Comparison of ENCODE assay signal across 19 mouse cellular contexts in genomic region chr12:7662027-7662426, GRCm38 (mm10).
DNase-seq lines count a peak whose midpoint lies in the region; ATAC-seq and TF ChIP-seq lines count a peak whose summit lies in the region.
"Had no signal": no experiment of that assay in that cellular context is flagged by ENCODE, and none has a peak within 500 bp of the region (broad histone marks: within the 10 kb centered on the region; RNA-seq: fewer than 3 reads in every experiment).

No protein-coding gene starts in this region.

- no peaks in the 10 kb centered on the region for H3K36me3 ChIP-seq in hindbrain, postnatal 0 days (ENCODE audit: insufficient read depth, low read length)
- H3K36me3 ChIP-seq in hindbrain, embryonic 12.5 days, result no peaks in the 10 kb centered on the region
- H3K36me3 ChIP-seq in midbrain, embryonic 14.5 days (ENCODE audit: control insufficient read depth, insufficient read depth, low read length), result no peaks in the 10 kb centered on the region
- no peaks in the 10 kb centered on the region for H3K36me3 ChIP-seq in midbrain, embryonic 16.5 days (ENCODE audit: control insufficient read depth, insufficient read depth, low read length)
- H3K36me3 ChIP-seq: forebrain, embryonic 15.5 days; hindbrain, embryonic 15.5 days; neural tube, embryonic 12.5 days; stomach, embryonic 15.5 days had no signal

- TF ChIP-seq POLR2A in cortical plate, adult 2 months (IDR thresholded peaks at IDR 0.05; ENCODE audit: extremely low read depth, insufficient read depth, low read length), result no peak

- ATAC-seq in hindbrain, postnatal 0 days, result no peak
- no peak for ATAC-seq in hindbrain, embryonic 12.5 days (ENCODE audit: low FRiP score)
- no peak for ATAC-seq in midbrain, embryonic 14.5 days (ENCODE audit: low FRiP score, low TSS enrichment)
- ATAC-seq in midbrain, embryonic 16.5 days, result no peak
- no peak for ATAC-seq in activated CD4-positive, CD25-positive, alpha-beta regulatory T cell, adult 4 months
- ATAC-seq: forebrain, embryonic 15.5 days had no signal

- peak; percentile 36 for TF ChIP-seq CTCF in hindbrain, postnatal 0 days (IDR thresholded peaks at IDR 0.05; ENCODE audit: low read depth)
- TF ChIP-seq CTCF in cortical plate, adult 2 months (IDR thresholded peaks at IDR 0.05; ENCODE audit: extremely low read depth, insufficient read depth, low read length), result peak; percentile 27; the same call in 1 of the 2 replicates

- H3K9ac ChIP-seq in hindbrain, postnatal 0 days (replicated peaks; ENCODE audit: low read length), result no peak overlapping the region
- no peak overlapping the region for H3K9ac ChIP-seq in hindbrain, embryonic 12.5 days
- no peak overlapping the region for H3K9ac ChIP-seq in midbrain, embryonic 14.5 days (replicated peaks; ENCODE audit: low read length)
- no peak overlapping the region for H3K9ac ChIP-seq in midbrain, embryonic 16.5 days (ENCODE audit: low read depth, low read length)
- H3K9ac ChIP-seq: forebrain, embryonic 15.5 days; hindbrain, embryonic 15.5 days; neural tube, embryonic 12.5 days; stomach, embryonic 15.5 days had no signal

- no peak overlapping the region for H3K27ac ChIP-seq in hindbrain, postnatal 0 days
- no peak overlapping the region for H3K27ac ChIP-seq in hindbrain, embryonic 12.5 days
- no peak overlapping the region for H3K27ac ChIP-seq in midbrain, embryonic 14.5 days (replicated peaks; ENCODE audit: low read depth, low read length)
- no peak overlapping the region for H3K27ac ChIP-seq in midbrain, embryonic 16.5 days (ENCODE audit: low read length)
- no peak overlapping the region for H3K27ac ChIP-seq in cortical plate, adult 2 months (ENCODE audit: insufficient read depth, low read length)
- H3K27ac ChIP-seq: forebrain, embryonic 15.5 days; hindbrain, embryonic 15.5 days; neural tube, embryonic 12.5 days; stomach, embryonic 15.5 days had no signal

- H3K4me3 ChIP-seq in hindbrain, postnatal 0 days (ENCODE audit: low read length), result no peak overlapping the region
- no peak overlapping the region for H3K4me3 ChIP-seq in hindbrain, embryonic 12.5 days
- no peak overlapping the region for H3K4me3 ChIP-seq in midbrain, embryonic 14.5 days (replicated peaks; ENCODE audit: low read depth, low read length)
- no peak overlapping the region for H3K4me3 ChIP-seq in midbrain, embryonic 16.5 days (ENCODE audit: low read depth, low read length)
- no peak overlapping the region for H3K4me3 ChIP-seq in cortical plate, adult 2 months (ENCODE audit: insufficient read depth, low read length)
- H3K4me3 ChIP-seq: forebrain, embryonic 15.5 days; hindbrain, embryonic 15.5 days; neural tube, embryonic 12.5 days; stomach, embryonic 15.5 days had no signal

- H3K4me1 ChIP-seq in hindbrain, postnatal 0 days (ENCODE audit: insufficient read depth, low read length), result no peaks in the 10 kb centered on the region
- no peaks in the 10 kb centered on the region for H3K4me1 ChIP-seq in hindbrain, embryonic 12.5 days
- no peaks in the 10 kb centered on the region for H3K4me1 ChIP-seq in midbrain, embryonic 14.5 days (ENCODE audit: control insufficient read depth, insufficient read depth, low read length)
- H3K4me1 ChIP-seq in midbrain, embryonic 16.5 days (ENCODE audit: control insufficient read depth, insufficient read depth, low read length), result no peaks in the 10 kb centered on the region; the same call in 1 of the 2 replicates
- H3K4me1 ChIP-seq in cortical plate, adult 2 months (ENCODE audit: control insufficient read depth, insufficient read depth, low read length), result no peaks in the 10 kb centered on the region
- H3K4me1 ChIP-seq: forebrain, embryonic 15.5 days; hindbrain, embryonic 15.5 days; neural tube, embryonic 12.5 days; stomach, embryonic 15.5 days had no signal

- H3K27me3 ChIP-seq in hindbrain, postnatal 0 days (ENCODE audit: insufficient read depth, low read length), result no peaks in the 10 kb centered on the region
- H3K27me3 ChIP-seq in hindbrain, embryonic 12.5 days, result no peaks in the 10 kb centered on the region
- H3K27me3 ChIP-seq in midbrain, embryonic 14.5 days (ENCODE audit: control insufficient read depth, insufficient read depth, low read length), result no peaks in the 10 kb centered on the region
- H3K27me3 ChIP-seq in midbrain, embryonic 16.5 days (ENCODE audit: control insufficient read depth, insufficient read depth, low read depth, low read length), result no peaks in the 10 kb centered on the region
- H3K27me3 ChIP-seq: forebrain, embryonic 15.5 days; hindbrain, embryonic 15.5 days; neural tube, embryonic 12.5 days; stomach, embryonic 15.5 days had no signal

- 46% methylated on average over 3 of the region's 3 CpGs for WGBS in hindbrain, postnatal 0 days
- 58% methylated on average over 3 of the region's 3 CpGs for WGBS in hindbrain, embryonic 12.5 days
- WGBS in midbrain, embryonic 14.5 days, result 62% methylated on average over 3 of the region's 3 CpGs
- 49% methylated on average over 3 of the region's 3 CpGs for WGBS in midbrain, embryonic 16.5 days

- no peaks in the 10 kb centered on the region for H3K9me3 ChIP-seq in hindbrain, postnatal 0 days (ENCODE audit: low read length)
- H3K9me3 ChIP-seq in hindbrain, embryonic 12.5 days (replicated peaks), result no peaks in the 10 kb centered on the region
- no peaks in the 10 kb centered on the region for H3K9me3 ChIP-seq in midbrain, embryonic 14.5 days (ENCODE audit: control insufficient read depth, low read length)
- H3K9me3 ChIP-seq in midbrain, embryonic 16.5 days (replicated peaks; ENCODE audit: control insufficient read depth, low read length, poor library complexity, severe bottlenecking), result no peaks in the 10 kb centered on the region
- H3K9me3 ChIP-seq: forebrain, embryonic 15.5 days; hindbrain, embryonic 15.5 days; neural tube, embryonic 12.5 days; stomach, embryonic 15.5 days had no signal

- DNase-seq in hindbrain, postnatal 0 days (ENCODE audit: low spot score), result no peak
- DNase-seq in midbrain, embryonic 14.5 days, result peak; percentile 40
- peak; percentile 1 for DNase-seq in NIH3T3 (ENCODE audit: low read depth)
- DNase-seq: adrenal gland, postnatal 14 days; cerebellum, adult 11-12 months; cerebellum, postnatal 25 days; heart, postnatal 14 days; kidney, adult 11 months; left cerebral cortex, postnatal 4 days; liver; right cerebral cortex, postnatal 25 days had no signal

- no peak overlapping the region for H3K4me2 ChIP-seq in hindbrain, postnatal 0 days (ENCODE audit: low read depth, low read length)
- H3K4me2 ChIP-seq in hindbrain, embryonic 12.5 days (replicated peaks), result no peak overlapping the region
- no peak overlapping the region for H3K4me2 ChIP-seq in midbrain, embryonic 14.5 days (ENCODE audit: low read length)
- H3K4me2 ChIP-seq in midbrain, embryonic 16.5 days (ENCODE audit: low read length), result no peak overlapping the region
- H3K4me2 ChIP-seq: forebrain, embryonic 15.5 days; hindbrain, embryonic 15.5 days; neural tube, embryonic 12.5 days; stomach, embryonic 15.5 days had no signal
